Mouse (Mus musculus) spleen, adult 12 weeks (tissue): ENCODE data around the gene Stard10.

Source experiments
- DNase-seq: peaks from one replicate; pipeline ENCODE4 v3.0.0; 2022; ENCODE audit warnings: low spot score

The Stard10 gene

DNA sequence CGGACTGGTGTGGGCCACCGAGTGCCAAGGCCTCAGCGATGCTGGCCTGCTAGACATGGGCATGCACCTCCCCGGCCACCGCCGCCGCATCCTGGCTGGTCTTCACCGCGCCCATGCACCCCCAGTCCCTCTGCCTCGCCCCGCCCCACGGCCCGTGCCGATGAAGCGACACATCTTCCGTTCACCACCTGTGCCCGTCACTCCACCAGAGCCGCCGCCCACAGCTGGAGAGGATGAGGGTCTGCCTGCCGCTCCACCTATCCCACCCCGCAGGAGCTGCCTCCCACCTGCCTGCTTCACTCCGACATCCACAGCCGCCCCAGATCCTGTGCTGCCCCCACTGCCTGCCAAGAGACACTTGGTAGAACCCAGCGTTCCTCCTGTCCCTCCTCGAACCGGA, 56.2 kb downstream of the Stard10 start:
- no peak for DNase-seq

DNA sequence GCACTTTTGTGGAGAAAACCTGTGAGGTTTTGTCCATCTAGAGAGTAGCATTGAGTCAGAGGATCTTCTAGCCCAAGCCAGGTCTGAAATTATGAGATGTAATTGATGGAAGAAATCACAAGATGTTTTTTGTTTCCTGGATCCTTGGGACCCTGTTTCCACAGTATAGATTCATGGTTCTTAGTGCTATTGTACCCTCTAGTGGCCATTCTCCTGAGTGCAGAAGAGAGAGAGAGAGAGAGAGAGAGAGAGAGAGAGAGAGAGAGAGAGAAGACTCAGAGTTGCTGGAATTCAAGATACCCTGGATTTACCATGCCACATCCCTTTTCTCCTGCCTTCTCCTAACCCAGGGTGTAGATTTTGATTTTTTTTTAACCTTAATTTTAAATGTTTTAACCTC, 57.3 kb downstream of the Stard10 start:
- DNase-seq, result no peak

- no peak for DNase-seq
Observed at GRCm38 (mm10) chr7:101376701-101377340, 59.9 kb downstream of the Stard10 start.

DNA sequence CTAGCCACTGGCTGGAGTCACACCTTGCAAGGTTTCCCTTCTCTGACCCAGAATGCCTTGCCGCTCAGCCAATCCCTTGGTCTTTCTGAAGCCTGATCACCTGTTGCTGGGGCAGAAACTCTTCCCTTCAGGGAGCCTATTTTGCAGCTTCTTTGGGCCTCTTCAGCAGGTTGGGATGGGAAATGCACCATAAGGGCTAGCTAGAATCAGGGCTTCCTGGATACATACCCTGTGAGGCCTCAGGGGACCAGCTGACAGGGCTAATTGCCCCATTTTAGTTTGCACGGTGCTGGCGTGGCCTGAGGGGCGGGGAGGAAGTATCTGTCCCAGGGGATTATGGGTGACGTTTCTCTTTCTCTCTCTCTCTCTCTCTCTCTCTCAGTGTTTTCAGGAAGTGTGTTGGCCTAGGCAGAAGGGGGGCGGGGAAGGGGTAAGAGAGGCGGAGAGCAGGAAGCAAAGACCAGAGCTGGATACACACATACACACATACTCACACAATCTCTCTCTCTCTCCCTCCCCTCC, 60.9 kb downstream of the Stard10 start:
- DNase-seq, result peak; percentile 73

DNA sequence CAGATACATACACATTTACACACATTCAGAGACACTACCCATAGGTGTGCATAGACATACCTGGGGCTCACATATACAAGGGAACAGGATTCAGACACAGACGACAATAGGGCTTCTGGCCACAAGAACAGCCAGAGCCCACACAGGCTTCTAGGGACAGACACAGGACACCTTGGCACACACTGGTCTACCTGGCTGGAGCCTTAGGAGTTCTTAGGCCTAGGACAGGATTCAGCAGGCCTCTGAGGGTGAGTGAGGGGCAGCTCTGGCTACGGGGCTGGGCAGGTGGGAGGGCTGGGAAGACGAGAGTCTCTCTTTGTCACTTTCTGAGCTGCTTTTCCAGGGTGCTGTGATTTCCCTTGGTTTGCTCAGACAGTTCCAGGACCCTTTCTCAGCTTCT, 61.4 kb downstream of the Stard10 start:
- no peak for DNase-seq

- no peak for DNase-seq
Observed at GRCm38 (mm10) chr7:101378796-101379465, 62.0 kb downstream of the Stard10 start.

- no peak for DNase-seq
Observed at GRCm38 (mm10) chr7:101379732-101380131, 62.8 kb downstream of the Stard10 start.

DNA sequence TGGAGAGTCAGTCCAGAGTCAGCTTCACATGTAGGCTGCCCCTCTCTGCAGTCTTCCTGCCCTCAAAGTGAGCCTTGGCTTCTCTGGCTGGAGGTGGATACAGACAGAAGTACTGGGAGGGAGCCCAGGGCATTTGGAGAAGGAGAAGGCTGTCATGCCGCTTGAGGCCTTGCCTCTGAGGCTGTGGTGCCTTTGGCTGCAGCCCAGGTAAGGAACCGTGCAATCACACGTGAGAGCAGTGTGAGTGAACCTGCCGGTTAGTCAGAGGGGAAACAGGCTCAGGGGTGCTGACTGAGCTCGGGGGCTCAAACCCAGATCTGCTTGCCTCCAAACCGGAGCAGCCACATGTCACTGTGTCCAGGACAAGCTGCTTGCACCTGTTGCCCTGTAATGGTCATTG, 64.6 kb downstream of the Stard10 start:
- DNase-seq, result no peak

- peak; percentile 26 for DNase-seq
Observed at GRCm38 (mm10) chr7:101382378-101382777, 65.5 kb downstream of the Stard10 start.

DNA sequence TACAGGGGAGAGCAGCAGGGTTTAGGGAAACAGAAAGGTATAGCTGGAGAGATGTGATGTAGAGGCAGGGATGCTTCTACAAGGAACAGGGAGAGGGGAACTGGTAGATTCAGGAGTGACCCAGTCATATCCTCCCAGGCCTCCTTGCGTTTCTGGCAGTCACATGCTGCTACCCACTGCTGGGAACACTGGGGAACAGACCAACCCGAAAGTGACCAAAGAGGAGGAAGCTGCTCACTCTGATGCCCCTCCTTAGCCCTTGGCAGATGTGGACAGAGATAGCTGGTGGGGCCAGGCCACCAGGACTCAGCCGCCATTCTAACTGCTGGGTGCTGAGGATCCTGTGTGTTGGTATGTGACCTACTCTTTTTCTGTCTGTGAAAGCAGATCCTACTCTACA, 66.9 kb downstream of the Stard10 start:
- no peak for DNase-seq

DNA sequence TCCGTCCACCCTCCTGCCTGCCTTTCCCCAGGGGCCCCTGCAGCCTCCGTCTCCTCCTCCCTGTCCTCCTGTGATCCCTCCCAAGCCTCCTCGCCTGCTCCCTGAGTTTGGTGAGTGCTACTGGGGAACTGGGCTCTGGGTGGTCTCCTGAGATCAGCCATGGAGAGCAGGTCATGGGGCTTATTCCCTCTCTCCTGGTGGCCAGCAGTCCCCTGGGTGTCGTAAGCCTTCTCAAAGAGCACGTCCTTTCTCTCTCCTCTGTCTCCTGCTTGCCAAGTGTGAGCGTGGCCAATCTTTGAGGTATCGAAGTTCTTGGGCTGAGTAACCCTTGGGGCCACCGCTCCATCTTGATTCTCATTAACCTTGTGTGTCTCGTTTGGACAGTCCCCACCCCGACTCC, 68.0 kb downstream of the Stard10 start:
- DNase-seq, result no peak

GRCm38 (mm10) chr7:101385331-101385733, 68.4 kb downstream of the Stard10 start:
- DNase-seq, result no peak

- no peak for DNase-seq
Observed at GRCm38 (mm10) chr7:101385866-101386452, 69.1 kb downstream of the Stard10 start.

DNA sequence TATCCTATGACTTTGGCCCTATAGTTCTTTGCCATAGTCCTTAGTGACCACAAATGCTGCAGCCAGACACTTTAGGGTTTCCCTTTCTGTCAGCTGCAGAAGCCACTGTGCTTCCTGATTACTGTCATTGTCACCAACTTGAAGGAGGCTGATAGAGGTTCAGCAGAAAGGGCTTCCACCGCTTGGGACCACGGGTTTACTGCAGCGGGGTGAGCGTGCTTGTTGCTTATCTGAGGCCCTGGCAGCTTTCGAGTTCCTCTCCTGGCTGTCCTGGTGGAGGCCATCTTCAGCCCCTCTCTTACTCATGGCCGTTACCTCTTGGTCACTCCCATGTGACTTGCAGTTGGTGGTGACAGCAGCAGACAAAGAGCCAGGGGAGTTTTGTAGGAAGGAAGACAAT, 72.4 kb downstream of the Stard10 start:
- no peak for DNase-seq

DNA sequence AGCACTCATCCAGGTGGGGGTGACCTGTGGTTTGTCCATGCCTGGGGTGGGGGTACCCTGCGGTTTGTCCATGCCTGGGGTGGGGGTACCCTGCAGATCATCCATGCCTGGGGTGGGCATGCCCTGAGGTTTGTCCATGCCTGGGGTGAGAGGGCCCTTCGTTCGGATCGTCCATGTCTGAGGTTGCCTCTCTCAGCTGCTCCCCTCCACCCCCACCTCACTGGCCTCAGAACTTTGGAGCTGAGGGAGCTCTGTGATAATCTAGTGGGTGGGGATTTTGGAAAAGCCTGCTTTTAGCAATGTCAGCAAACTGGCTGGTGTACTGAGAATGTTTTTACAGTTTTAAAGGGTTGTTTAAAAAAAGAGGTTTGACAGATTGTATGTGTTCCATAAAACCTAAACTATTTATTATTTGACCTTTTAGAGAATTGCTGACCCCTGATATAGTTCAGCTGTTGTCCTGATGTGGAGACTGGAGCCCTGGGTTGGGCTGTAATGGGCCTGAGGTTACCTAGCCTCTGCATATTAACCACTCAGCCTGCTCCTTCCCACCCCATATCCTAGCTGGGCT, 75.1 kb downstream of the Stard10 start:
- no peak for DNase-seq

DNA sequence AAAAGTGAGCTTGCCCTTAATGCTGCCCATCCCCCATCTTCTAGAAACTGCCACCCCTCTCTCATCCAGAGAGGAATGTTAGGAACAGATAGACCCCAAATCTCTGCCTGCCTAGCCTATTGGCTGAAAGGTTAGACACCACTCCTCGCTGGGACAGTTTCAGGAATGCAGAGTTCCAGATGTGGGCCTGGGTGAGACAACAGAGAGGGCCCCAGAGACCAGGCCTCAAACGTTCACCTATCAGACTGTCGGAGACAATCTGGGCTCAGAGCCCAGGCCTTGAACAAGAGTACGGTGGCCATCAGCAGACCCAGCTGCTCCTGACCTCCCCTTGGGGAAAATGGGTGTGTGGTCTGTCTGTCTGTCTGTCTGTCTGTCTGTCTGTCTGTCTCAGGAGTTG, 76.1 kb downstream of the Stard10 start:
- no peak for DNase-seq

DNA sequence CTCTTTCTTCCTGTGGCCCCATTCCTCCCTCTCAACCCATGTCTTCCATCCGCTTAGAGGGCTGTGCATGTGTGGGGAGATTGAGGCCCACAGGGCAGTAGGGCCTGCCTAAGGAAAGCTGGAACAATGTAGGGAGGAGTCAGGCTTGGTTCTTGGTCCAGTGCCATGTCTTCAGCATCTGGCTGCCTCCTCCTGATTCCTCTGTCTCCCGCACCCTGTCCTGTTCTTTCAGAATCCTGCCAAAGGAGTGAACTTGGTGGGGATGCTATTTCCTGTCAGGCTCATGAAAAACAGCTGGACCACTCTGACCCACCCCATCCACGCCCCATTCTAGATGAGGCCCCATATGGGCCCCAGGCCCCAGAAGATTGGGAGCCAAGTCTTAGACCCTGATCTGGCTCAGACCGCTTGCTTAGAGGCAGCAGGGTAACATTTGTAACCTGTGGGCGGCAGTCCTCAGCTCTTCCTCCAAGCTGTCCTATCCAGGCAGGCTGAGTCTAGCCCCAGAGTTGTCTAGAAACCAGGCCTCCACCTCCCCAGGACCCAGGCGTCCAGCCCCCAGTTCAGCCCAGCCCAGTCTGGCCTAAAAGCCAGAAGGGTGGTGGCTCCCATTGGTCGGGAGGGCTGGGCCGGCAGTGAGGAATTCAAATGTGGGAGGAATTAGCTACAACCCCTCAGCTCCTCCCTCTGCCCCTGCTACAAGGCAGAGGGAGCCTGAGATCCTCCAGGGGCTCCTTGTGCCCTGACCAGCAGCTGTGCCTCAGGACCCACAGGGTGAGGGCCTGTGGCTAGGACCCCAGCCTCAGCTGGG, 77.0 kb downstream of the Stard10 start:
- no peak for DNase-seq

GRCm38 (mm10) chr7:101394569-101394968, 77.7 kb downstream of the Stard10 start:
- DNase-seq, result no peak

GRCm38 (mm10) chr7:101395471-101395870, 78.6 kb downstream of the Stard10 start:
- DNase-seq, result no peak
